Mouse (Mus musculus) heart, postnatal 25 days (tissue): Measurements from ENCODE around the gene Akap1. TPM values are rescaled to one million over a fixed set of nuclear protein-coding genes. Genes with fewer than 3 reads are reported as not detected.

ENCODE experiments used
- DNase-seq: peaks from one replicate; pipeline ENCODE4 v3.0.0; 2022; ENCODE audit warnings: low spot score
- intact Hi-C: fragments of 180-260 bp; cut with DNase I; formaldehyde crosslinking; loops from one replicate; pipeline ENCODE4 v1.15.1; 2025
- total RNA-seq, 2 experiments: library from RNA; stranded (reverse); gene quantifications; 2 replicates each; pipeline ENCODE4 v1.2.3; 2021

Gene Akap1
- total RNA-seq, 2 experiments from 2014 or later = 114 to 123 TPM

- no peak for DNase-seq
- intact Hi-C loops = no loop called here
Measured at GRCm38 (mm10) chr11:88888996-88889395, 24.6 kb upstream of the Akap1 start.

- no peak for DNase-seq
- intact Hi-C loops = no loop called here
Measured at GRCm38 (mm10) chr11:88884376-88885065, 20.1 kb upstream of the Akap1 start.

- intact Hi-C loops = no loop called here
- no peak for DNase-seq
Measured at GRCm38 (mm10) chr11:88878011-88878410, 13.6 kb upstream of the Akap1 start.

DNA sequence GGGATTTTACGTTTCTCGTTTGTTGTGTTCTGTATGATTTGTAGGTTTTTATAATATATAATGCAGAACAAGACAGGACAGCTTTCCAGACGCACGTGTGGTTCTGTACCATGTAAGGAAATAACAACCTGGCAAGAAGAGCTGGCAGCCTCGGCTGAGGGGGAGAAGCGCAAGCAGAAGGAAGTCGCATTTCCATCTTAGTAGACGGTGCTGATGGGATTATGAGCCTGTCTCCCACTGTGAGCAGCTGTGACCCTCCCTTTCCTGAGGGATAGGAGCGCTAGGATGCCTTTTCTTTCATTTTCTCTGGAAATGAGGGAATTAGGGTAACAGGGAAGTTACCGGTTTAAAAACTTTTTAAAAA is 9.3 kb upstream of the Akap1 start:
- intact Hi-C loops = no loop called here
- DNase-seq = no peak

GRCm38 (mm10) chr11:88873027-88873666 is 8.8 kb upstream of the Akap1 start:
- DNase-seq = no peak
- intact Hi-C loops = no loop called here

- intact Hi-C loops = no loop called here
- no peak for DNase-seq
Measured at GRCm38 (mm10) chr11:88869443-88869842, 5.1 kb upstream of the Akap1 start.

DNA sequence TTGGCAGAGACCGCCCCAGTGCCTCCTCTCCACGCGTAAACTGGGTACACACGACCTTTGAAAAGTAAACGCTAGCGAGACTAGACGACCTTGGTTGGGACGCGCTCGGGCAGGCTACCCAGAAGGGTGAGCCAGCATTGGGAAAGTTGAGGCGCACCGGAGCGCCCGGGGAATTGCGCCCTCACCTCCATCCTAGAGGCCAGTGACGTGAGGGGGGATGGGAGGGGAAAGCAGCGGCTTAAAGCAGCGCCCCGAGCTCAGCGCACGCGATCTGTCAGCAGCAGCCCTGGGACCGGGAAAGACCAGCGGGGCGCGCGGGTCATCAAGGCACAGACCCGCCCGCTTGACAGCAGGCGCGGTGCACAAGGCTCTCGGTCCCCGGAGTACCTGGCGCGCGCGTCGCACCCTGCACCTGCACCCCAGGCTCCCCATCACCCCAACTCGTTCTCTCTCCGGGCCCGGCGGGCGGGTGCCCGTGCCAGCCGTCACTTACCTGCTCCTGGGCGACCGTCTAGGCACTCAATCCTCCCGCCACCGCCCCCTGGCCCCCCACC is 405 bp downstream of the Akap1 start:
- no peak for DNase-seq
- intact Hi-C loops = loop anchor here (5.0 kb wide), 2 partner anchors 43 to 93 kb away; partner anchors contain the start of gene Scpep1

- intact Hi-C loops = loop anchor here (5.0 kb wide), 2 partner anchors 44 to 94 kb away; partner anchors contain the start of gene Scpep1
- DNase-seq = no peak
Measured at GRCm38 (mm10) chr11:88863071-88863903, 1.1 kb downstream of the Akap1 start.

- intact Hi-C loops = loop anchor here (5.0 kb wide), 2 partner anchors 45 to 95 kb away; partner anchors contain the start of gene Scpep1
- DNase-seq = no peak
Measured at GRCm38 (mm10) chr11:88862355-88862754, 2.0 kb downstream of the Akap1 start.

DNA sequence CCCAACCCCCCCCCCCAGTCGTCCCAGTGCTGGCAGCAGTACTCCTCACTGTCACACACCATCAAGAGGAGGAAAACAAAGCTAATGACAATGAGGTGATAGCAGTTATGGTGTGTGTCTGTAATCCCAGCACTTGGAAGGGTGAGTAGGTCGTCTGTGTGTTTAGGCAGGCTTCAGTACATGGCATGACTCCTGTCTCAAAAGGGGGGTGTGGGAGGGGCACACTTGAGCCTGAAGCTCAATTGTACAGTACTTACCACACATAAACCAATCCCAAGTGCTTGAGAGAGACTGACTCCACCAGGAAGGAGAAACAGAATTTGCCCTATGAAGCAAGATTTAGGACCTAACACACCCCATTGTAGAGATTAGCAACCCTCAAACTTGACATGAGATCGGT is 3.3 kb downstream of the Akap1 start:
- DNase-seq = no peak
- intact Hi-C loops = loop anchor here (5.0 kb wide), 2 partner anchors 46 to 96 kb away; partner anchors contain the start of gene Scpep1

DNA sequence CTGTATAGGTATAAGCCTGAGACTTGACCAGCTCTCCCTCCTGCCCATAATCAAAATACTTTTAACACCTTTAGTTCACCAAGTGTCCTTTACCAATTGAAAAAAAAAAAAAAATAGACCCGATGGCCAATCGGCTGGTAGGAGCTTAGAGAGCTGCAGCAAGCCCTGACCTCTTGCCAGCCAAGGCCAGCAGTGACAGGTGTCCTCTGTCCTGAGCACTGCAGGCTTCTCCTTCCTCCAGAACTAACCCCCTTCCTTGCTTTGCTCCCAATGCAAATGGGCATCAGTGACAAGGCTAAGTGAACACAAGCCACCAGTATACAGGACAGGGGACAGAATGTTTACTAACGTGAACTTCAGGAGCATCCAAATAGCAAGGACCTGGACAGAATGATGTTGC is 3.7 kb downstream of the Akap1 start:
- DNase-seq = no peak
- intact Hi-C loops = loop anchor here (5.0 kb wide), 2 partner anchors 47 to 97 kb away; partner anchors contain the start of gene Scpep1

DNA sequence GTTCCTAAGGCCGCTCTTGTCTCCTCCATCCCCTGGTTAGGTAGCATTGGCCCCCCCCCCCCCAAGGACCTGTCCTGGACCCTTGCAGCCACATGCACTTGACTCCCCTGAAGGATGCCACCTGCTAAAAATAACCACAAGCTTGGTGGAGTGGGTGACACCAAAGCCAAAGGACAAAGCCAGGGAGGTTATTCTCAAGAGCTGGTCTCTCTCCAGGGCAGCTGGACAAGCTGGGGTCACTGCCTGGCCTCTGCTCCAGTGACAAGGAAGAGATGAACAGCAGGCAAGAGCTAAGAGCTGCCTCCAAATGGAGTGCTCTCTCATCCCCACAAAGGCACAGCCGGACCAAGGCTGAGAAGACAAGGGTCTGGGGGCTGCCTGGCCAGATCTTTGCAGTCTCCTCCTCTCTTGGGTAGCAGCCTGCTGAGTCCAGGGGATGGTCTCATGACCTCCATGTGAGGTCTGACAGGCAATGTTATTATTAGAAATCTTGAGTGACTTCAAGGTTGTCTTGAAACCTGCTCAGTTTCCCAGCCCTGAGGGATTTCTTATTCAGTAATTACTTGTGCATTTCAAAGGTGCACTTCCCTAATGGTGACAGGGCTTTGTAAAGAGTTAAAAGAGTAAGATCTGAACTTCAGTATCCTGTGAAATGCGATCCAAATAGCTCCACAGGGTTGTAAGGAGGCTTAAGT is 6.9 kb downstream of the Akap1 start:
- intact Hi-C loops = no loop called here
- no peak for DNase-seq

DNA sequence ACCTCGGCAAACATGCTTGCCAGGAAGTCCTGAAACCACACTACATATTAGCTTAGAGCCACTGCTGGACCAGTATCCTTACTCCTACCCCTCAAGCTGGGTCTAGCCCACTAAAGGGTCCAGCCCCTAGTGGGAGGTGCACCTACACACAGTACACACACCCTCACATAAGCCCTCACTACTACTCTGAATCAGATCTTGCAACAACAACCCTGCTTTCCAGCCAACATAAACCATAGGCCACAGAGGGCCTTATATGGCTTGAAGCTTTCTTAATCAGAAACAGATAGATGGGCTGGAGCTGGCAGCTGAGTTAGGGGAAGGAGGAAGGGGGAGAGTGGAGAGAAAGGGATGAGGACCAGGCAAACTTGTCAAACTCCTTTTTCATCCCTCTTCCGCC is 8.0 kb downstream of the Akap1 start:
- intact Hi-C loops = no loop called here

GRCm38 (mm10) chr11:88855795-88856194 is 8.6 kb downstream of the Akap1 start:
- intact Hi-C loops = no loop called here
- no peak for DNase-seq

More for the DNA sequence above, 8.0 kb downstream of the Akap1 start:
- no peak for DNase-seq

DNA sequence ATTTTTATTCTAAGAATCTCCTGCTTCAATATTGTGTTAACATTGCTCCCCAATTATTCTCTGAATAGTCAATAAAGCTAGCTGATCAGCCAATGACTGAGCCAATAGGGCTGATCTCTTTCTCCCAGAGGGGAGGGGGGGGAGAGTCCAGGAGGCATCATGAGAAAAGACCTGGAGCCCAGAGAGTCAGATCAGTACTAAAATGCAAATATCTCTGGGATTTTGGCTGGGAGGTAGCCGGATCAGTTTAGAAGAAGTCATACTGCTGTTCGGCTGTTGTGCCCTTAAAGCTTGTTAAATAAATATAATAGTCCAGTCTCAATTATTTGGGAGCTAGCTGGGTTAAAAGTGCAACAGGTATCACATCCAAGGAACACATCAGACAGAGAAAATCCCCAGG is 10.8 kb downstream of the Akap1 start:
- DNase-seq = no peak
- intact Hi-C loops = no loop called here

DNA sequence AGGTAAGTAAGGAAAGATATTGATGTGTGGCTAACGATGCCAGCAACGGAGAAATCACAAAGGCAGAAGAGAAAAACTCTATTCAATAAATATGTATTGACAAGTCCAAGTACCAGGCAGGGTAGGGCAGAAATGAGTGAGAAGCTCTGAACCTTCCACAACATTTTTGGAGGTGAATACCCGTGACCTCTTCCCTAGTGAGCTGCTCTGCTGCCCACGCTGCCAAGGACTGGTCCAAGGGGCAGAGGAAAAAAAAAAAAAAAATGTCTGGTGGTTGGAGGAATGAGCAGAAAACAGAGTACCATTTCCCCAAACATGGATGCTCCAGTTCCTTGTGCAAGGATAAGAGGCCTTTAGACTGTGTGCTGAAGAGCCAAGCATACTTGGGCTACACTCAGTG is 11.6 kb downstream of the Akap1 start:
- DNase-seq = no peak
- intact Hi-C loops = no loop called here

DNA sequence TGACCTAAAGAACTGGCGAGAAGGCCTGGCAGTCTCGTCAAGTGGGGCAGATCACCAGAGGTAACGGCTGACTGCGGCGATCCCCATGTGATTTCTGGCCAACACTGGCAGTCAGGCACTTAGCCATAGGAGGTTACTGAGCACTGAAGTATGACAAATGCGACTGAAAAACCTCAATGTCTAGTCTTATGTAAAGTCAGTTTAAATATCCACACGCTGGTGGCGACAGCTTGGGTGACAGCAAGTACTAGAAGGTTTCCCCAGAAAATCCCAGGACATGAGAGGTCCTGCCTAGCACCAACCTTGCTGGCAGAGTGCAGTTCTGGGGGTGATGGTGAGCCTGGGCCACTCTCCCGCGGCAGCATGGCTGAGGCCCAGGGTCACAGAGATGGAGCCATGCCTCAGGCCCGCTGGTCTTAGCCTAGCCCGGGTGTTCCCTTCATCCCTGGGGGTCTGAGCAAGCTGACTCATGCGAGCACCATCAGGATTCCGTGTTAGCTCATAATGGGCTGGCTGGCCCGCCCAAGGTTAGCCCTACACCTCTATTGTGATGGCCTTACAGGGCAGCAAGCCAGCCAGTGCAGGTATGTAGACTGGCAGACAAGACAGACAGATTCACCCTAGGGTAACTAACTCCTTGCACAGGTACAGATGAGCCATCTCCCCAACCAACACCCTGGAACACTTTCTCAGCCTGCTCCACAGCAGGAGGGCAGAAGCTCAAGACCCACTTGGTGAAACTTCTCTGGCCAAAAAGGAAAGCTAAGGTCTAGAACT is 13.1 kb downstream of the Akap1 start:
- DNase-seq = no peak
- intact Hi-C loops = no loop called here

DNA sequence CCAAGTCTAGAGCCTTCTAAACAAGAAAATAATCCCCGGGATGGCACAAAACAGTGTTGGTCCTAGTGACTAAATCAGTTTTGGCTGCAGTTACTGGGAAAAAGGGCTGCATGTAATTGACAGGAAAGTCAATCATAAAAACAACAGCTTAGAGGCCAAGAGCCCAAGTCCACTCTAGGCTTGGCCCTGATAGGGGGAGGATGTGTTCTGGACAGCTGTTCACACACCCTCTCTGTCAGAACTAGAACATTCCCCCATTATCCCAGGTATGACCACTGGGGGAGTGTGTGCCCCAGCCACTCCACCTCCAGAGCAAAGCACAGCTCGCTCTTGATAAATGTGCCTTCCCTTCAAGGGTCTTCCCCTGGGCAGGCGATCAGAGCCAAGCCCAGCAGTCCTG is 14.7 kb downstream of the Akap1 start:
- no peak for DNase-seq
- intact Hi-C loops = loop anchor here (2.0 to 5.0 kb wide), 3 partner anchors 58 to 123 kb away; partner anchors contain the start of genes Coil and Scpep1

GRCm38 (mm10) chr11:88849284-88849683 is 15.1 kb downstream of the Akap1 start:
- intact Hi-C loops = loop anchor here (2.0 to 5.0 kb wide), 3 partner anchors 58 to 123 kb away; partner anchors contain the start of genes Coil and Scpep1
- DNase-seq = peak; percentile 38
